Mouse (Mus musculus): ENCODE measurements around the gene Zfp292. TPM values are rescaled to one million over a fixed set of nuclear protein-coding genes. Genes with fewer than 3 reads are reported as not detected.

Gene Zfp292
- total and polyA plus RNA-seq, 3 experiments: 9.5 to 13.6 (median 11.4) TPM

DNA sequence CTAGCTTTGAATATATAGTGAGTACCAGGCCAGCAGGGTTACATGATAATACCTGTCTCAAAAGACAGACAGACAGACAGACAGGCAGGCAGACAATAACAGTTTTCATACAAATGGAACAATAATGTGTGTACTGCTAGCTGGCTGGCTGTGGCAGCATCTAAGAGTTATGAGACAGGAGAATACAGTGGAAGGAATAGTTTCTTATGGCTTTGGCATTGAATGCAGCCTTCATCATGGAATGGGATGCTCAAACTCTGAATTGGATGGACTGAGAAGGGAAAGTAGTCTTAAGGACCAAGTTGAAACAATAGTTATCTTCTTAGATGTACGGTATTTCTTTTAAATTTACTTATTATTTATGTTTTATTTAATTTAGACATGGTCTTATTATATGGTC lies 16.6 kb upstream of the Zfp292 start:
- H3K27me3 ChIP-seq (replicated peaks): peaks cover 1% of the 10 kb centered on the region
- H3K9ac ChIP-seq (ENCODE audit: insufficient read depth, low read depth): no peak overlapping the region
- no peaks in the 10 kb centered on the region for H3K9me3 ChIP-seq (replicated peaks; ENCODE audit: low read length)
- no peaks in the 10 kb centered on the region for H3K79me2 ChIP-seq (replicated peaks; ENCODE audit: control insufficient read depth, extremely low read depth, insufficient read depth, poor library complexity, severe bottlenecking)
- DNase-seq (ENCODE audit: extremely low read depth): no peak
- no peak overlapping the region for H3K4me2 ChIP-seq (ENCODE audit: insufficient read depth, low read depth, poor library complexity, severe bottlenecking)
- H3K27ac ChIP-seq (ENCODE audit: insufficient read depth, low read depth): no peak overlapping the region
- in situ Hi-C loops (cut with MboI; ENCODE audit: low pct_ligation_motif_present, low pct_unique_long_range_greater_than_20kb, low sequenced_read_pairs): no loop called here
- H3K4me1 ChIP-seq (ENCODE audit: control insufficient read depth in 1 of 2, insufficient read depth in 2 of 2): no peaks in the 10 kb centered on the region
- H3K36me3 ChIP-seq (replicated peaks in 1 of 2; ENCODE audit: control insufficient read depth in 1 of 2, insufficient read depth in 1 of 2, low read length in 1 of 2): no peaks in the 10 kb centered on the region
- TF ChIP-seq MEF2A (IDR thresholded peaks at IDR 0.05; ENCODE audit: borderline replicate concordance, low read depth, low read length): no peak
- no peak for TF ChIP-seq SIN3A (IDR thresholded peaks at IDR 0.05; ENCODE audit: low read length)
- TF ChIP-seq POLR2AphosphoS2 (IDR thresholded peaks at IDR 0.05; ENCODE audit: low read depth, low read length): no peak
- TF ChIP-seq NELFE (IDR thresholded peaks at IDR 0.05; ENCODE audit: low read depth, low read length): no peak
- no peak for TF ChIP-seq POLR2A (IDR thresholded peaks at IDR 0.05; ENCODE audit: low read depth, low read length)
- TF ChIP-seq RCOR1 (conservative IDR thresholded peaks at IDR 0.05; ENCODE audit: low read depth, low read length): no peak
- TF ChIP-seq USF2 (conservative IDR thresholded peaks at IDR 0.05; ENCODE audit: low read depth, low read length): no peak
- TF ChIP-seq ZNF384 (IDR thresholded peaks at IDR 0.05; ENCODE audit: low read depth, low read length): no peak
- TF ChIP-seq JUN (IDR thresholded peaks at IDR 0.05; ENCODE audit: insufficient read depth, low read depth, low read length): no peak
- no peak for TF ChIP-seq MAZ (IDR thresholded peaks at IDR 0.05; ENCODE audit: low read depth, low read length)
- TF ChIP-seq ELF1 (IDR thresholded peaks at IDR 0.05; ENCODE audit: low read depth, low read length): no peak
- no peak overlapping the region for H3K4me3 ChIP-seq (replicated peaks in 1 of 3; ENCODE audit: low read depth in 2 of 3, low read length in 2 of 3, poor library complexity in 1 of 3)
- dilution Hi-C loops (cut with MboI; ENCODE audit: extremely low pct_ligation_motif_present, extremely low pct_unique_long_range_greater_than_20kb, low sequenced_read_pairs): no loop called here

- H3K9ac ChIP-seq (ENCODE audit: insufficient read depth, low read depth): no peak overlapping the region
- dilution Hi-C loops (cut with MboI; ENCODE audit: extremely low pct_ligation_motif_present, extremely low pct_unique_long_range_greater_than_20kb, low sequenced_read_pairs) (no loop called here), in situ Hi-C loops (cut with MboI; ENCODE audit: low pct_ligation_motif_present, low pct_unique_long_range_greater_than_20kb, low sequenced_read_pairs) (no loop called here)
- TF ChIP-seq BHLHE40 (IDR thresholded peaks at IDR 0.05; ENCODE audit: low read depth, low read length): peak; percentile 39; the same call in 1 of the 2 replicates
- no peak for TF ChIP-seq TCF12 (IDR thresholded peaks at IDR 0.05; ENCODE audit: low read depth, low read length)
- no peak for TF ChIP-seq PAX5 (IDR thresholded peaks at IDR 0.05; ENCODE audit: low read length)
- no peak for TF ChIP-seq MAFK (IDR thresholded peaks at IDR 0.05; ENCODE audit: insufficient replicate concordance, low read length)
- TF ChIP-seq NRF1 (IDR thresholded peaks at IDR 0.05; ENCODE audit: low read depth, low read length): no peak
- TF ChIP-seq SIN3A (IDR thresholded peaks at IDR 0.05; ENCODE audit: low read length): no peak
- no peak for TF ChIP-seq ZNF384 (IDR thresholded peaks at IDR 0.05; ENCODE audit: low read depth, low read length)
- TF ChIP-seq UBTF (IDR thresholded peaks at IDR 0.05; ENCODE audit: low read depth, low read length): no peak
- TF ChIP-seq ZMIZ1 (IDR thresholded peaks at IDR 0.05; ENCODE audit: low read depth, low read length): no peak
- H3K4me2 ChIP-seq (ENCODE audit: insufficient read depth, low read depth, poor library complexity, severe bottlenecking): no peak overlapping the region
- no peak for DNase-seq (ENCODE audit: extremely low read depth)
- H3K4me3 ChIP-seq (replicated peaks in 1 of 3; ENCODE audit: low read depth in 2 of 3, low read length in 2 of 3, poor library complexity in 1 of 3): no peak overlapping the region
- no peaks in the 10 kb centered on the region for H3K79me2 ChIP-seq (replicated peaks; ENCODE audit: control insufficient read depth, extremely low read depth, insufficient read depth, poor library complexity, severe bottlenecking)
- H3K36me3 ChIP-seq (replicated peaks in 1 of 2; ENCODE audit: control insufficient read depth in 1 of 2, insufficient read depth in 1 of 2, low read length in 1 of 2): no peaks in the 10 kb centered on the region
- no peak overlapping the region for H3K27ac ChIP-seq (ENCODE audit: insufficient read depth, low read depth)
- no peaks in the 10 kb centered on the region for H3K4me1 ChIP-seq (ENCODE audit: control insufficient read depth in 1 of 2, insufficient read depth in 2 of 2)
- peaks cover 1% of the 10 kb centered on the region for H3K27me3 ChIP-seq (replicated peaks)
- H3K9me3 ChIP-seq (replicated peaks; ENCODE audit: low read length): no peaks in the 10 kb centered on the region
Measured at GRCm38 (mm10) chr4:34898497-34898896, 15.7 kb upstream of the Zfp292 start.
